Comparison of ENCODE assay signal across 26 mouse cellular contexts in the genomic region with DNA sequence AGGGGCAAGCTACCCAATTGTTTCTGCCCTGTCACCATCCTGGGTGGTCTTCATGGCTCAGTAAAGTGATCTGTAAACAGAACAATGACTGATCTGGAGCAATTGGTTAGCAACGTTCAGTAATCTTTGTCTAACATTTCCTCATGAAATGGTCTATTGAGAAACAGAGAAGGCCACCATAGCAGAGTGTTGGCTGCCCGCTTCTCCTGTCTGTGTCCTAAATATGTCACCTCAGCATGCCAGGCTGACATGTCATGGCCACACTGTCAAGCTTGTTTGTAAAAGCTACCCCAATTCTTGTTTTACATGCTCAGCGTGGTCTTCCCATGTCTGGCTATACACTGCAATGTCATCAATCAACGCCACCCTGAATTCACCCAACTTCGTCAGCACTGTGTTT.
"Had no signal": no experiment of that assay in that cellular context is flagged by ENCODE, and none has a peak within 500 bp of the region (broad histone marks: within the 10 kb centered on the region; RNA-seq: fewer than 3 reads in every experiment).

No protein-coding gene starts in this region.

- H3K27me3 ChIP-seq: heart, embryonic 13.5 days; heart, embryonic 15.5 days; hindbrain, embryonic 13.5 days; hindbrain, embryonic 15.5 days; kidney, embryonic 15.5 days; limb, embryonic 13.5 days; limb, embryonic 15.5 days; liver, embryonic 12.5 days had no signal

- H3K4me3 ChIP-seq: heart, adult 2 months; heart, embryonic 13.5 days; heart, embryonic 15.5 days; hindbrain, embryonic 13.5 days; hindbrain, embryonic 15.5 days; kidney, embryonic 15.5 days; limb, embryonic 13.5 days; limb, embryonic 15.5 days; liver, embryonic 12.5 days had no signal

- H3K4me2 ChIP-seq: heart, embryonic 11.5 days; heart, embryonic 13.5 days; heart, embryonic 15.5 days; hindbrain, embryonic 13.5 days; hindbrain, embryonic 15.5 days; kidney, embryonic 15.5 days; limb, embryonic 13.5 days; limb, embryonic 15.5 days; liver, embryonic 12.5 days had no signal

- H3K27ac ChIP-seq: heart, adult 2 months; heart, embryonic 13.5 days; heart, embryonic 15.5 days; hindbrain, embryonic 13.5 days; hindbrain, embryonic 15.5 days; hindbrain, postnatal 0 days; kidney, embryonic 15.5 days; kidney, postnatal 0 days; limb, embryonic 13.5 days; limb, embryonic 15.5 days; liver, embryonic 12.5 days had no signal

- DNase-seq: gastrocnemius, postnatal 14 days; gastrocnemius, postnatal 36 days; heart, adult 11 months; heart, adult 2 months; heart, postnatal 14 days; heart, postnatal 36 days; kidney, adult 11 months; kidney, adult 2 months; kidney, adult 9 months; kidney, postnatal 14 days; kidney, postnatal 36 days; layer of hippocampus, adult 9-11 months; layer of hippocampus, postnatal 36 days; left cerebral cortex, postnatal 4 days had no signal

- H3K9ac ChIP-seq: heart, embryonic 13.5 days; heart, embryonic 15.5 days; hindbrain, embryonic 13.5 days; hindbrain, embryonic 15.5 days; kidney, embryonic 15.5 days; limb, embryonic 13.5 days; limb, embryonic 15.5 days; liver, embryonic 12.5 days had no signal

- H3K36me3 ChIP-seq: heart, embryonic 13.5 days; heart, embryonic 15.5 days; hindbrain, embryonic 13.5 days; hindbrain, embryonic 15.5 days; kidney, embryonic 15.5 days; limb, embryonic 13.5 days; limb, embryonic 15.5 days; liver, embryonic 12.5 days had no signal

- ATAC-seq: hindbrain, postnatal 0 days; intestine, embryonic 16.5 days; liver, embryonic 12.5 days had no signal

- H3K4me1 ChIP-seq: heart, embryonic 15.5 days; hindbrain, embryonic 13.5 days; hindbrain, embryonic 15.5 days; kidney, embryonic 15.5 days; limb, embryonic 15.5 days; liver, embryonic 12.5 days had no signal

- H3K9me3 ChIP-seq: heart, embryonic 13.5 days; heart, embryonic 15.5 days; hindbrain, embryonic 13.5 days; hindbrain, embryonic 15.5 days; kidney, embryonic 15.5 days; limb, embryonic 13.5 days; limb, embryonic 15.5 days; liver, embryonic 12.5 days had no signal
